Mouse (Mus musculus) urinary bladder, postnatal 36 days (tissue): ENCODE measurements at regions not wholly inside any gene's neighbourhood (a gene's known extent, or its start where the extent isn't known, plus 50 kb on each side); places are given as distances from the start of the nearest gene placed in this dataset.
A peak's percentile ranks its signal among the peaks of the same experiment; 100 is the strongest.

Experiments used
- DNase-seq, 2 experiments: peaks; one replicate each; pipeline ENCODE4 v3.0.0; 2022; ENCODE audit warnings: low spot score in 2 of 2, mixed read lengths in 1 of 2

DNA sequence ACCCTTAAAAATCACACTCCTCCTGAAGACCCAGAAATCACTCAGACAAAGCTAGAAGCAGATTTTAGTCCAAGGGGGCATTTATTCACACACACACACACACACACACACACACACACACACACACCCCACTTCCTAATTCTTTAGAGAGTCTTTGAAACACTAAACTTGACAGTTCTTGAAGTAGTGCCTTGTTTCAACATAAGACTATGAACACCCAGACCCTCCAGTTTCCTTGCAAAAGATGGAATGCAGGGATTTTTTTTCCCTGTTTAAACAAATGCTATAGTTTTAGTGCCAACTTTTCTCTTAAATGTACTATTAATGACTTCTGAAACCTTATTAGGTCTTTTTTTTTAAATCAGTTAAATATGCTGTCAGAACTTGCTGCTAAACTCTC, 279.2 kb upstream of the Fat1 start:
- no peak for DNase-seq

- DNase-seq = no peak
Measured at GRCm38 (mm10) chr8:44656470-44656869, 278.8 kb upstream of the Fat1 start.

DNA sequence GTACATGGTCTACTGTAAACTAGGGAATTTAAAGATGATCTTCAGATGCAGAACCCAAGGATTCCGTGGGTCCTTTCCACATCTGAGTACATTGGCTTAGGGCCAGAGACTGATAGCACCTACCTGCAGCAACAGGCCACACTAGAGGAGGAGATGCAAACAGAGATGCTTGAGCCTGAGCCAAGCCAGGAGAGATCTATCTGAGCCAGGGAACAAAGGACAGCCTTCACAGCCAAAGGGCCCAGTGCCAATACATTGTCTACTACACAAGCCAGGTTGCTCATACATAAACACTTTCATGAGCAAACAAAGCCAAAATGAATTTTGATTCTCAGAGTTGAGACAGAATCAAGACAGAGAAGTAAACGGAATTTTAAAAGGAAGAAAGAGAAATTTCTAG, 273.6 kb upstream of the Fat1 start:
- peak; percentile 14 to 15 for DNase-seq

- DNase-seq = no peak
Measured at GRCm38 (mm10) chr8:44687126-44687525, 248.1 kb upstream of the Fat1 start.

GRCm38 (mm10) chr8:44689837-44690592, 245.2 kb upstream of the Fat1 start:
- no peak for DNase-seq

- DNase-seq = no peak
Measured at GRCm38 (mm10) chr8:44690593-44690950, 244.7 kb upstream of the Fat1 start.

GRCm38 (mm10) chr8:44691140-44691539, 244.1 kb upstream of the Fat1 start:
- DNase-seq = no peak

DNA sequence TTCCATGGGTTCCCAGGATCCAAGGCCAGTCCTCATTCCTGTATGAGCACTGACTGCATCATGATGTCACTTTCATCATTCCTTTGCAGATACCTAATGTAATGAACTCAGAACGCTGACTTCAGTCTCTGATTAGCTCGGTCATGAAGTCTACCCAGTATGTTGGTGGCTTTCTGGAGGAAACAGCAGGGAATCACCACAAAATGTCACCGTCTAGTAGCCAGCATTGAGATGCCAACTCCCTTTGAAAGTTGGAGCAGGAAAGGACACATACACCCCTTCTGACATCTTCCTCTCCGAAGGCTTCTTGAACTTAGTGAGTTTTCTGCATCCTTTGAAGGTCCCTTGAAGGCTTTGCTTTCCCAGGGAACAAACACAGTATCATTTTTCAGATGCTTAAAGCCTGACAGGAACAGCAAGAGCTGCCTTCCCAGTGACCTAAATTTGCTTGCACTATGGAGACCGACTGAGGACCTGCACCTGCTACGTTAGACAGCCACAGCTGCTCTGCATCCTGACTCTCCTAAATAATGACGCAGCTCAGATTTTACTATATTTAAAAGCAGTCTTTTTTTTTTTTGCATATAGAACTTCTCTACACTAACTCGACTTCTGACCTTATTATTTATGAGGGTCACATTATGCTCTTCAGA, 243.1 kb upstream of the Fat1 start:
- no peak for DNase-seq

GRCm38 (mm10) chr8:44694861-44695260, 240.4 kb upstream of the Fat1 start:
- no peak for DNase-seq

DNA sequence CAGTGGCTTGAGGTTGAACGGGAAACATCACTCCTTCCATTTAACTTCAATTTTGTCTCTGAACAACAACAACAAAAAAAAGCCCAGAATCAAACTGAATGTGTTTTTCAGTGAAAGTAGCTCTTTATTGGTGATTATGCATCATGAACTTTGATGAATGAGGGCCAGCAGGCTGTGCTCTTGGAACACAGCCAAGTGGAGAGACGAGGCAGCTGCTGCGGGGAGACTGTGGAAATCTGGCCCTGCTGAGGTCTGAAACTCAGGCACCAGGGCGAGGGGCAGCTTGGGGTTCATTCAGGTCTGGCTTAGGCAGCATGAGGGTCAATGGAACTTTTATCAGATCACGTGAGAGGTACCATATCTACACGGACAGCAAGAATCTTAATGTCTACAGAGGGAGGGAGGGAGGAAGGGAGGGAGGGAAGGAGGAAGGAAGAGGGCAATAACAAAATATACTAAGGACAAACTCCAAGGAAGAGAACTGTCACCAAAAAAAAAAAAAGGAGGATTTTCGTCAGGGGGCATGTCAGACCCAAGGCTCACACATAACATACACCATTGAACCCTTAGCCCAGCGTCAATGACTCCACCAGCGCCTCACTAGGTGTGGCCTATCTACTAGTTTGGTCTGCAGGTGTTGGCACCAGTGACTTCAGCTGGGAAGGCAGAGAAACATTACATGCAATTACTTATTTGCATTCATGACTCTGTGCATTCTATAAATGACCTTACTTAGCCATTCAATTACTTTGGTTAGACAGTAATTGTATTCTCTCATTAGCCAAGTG, 239.0 kb upstream of the Fat1 start:
- DNase-seq = peak in 1 of 2 experiments; percentile 21

DNA sequence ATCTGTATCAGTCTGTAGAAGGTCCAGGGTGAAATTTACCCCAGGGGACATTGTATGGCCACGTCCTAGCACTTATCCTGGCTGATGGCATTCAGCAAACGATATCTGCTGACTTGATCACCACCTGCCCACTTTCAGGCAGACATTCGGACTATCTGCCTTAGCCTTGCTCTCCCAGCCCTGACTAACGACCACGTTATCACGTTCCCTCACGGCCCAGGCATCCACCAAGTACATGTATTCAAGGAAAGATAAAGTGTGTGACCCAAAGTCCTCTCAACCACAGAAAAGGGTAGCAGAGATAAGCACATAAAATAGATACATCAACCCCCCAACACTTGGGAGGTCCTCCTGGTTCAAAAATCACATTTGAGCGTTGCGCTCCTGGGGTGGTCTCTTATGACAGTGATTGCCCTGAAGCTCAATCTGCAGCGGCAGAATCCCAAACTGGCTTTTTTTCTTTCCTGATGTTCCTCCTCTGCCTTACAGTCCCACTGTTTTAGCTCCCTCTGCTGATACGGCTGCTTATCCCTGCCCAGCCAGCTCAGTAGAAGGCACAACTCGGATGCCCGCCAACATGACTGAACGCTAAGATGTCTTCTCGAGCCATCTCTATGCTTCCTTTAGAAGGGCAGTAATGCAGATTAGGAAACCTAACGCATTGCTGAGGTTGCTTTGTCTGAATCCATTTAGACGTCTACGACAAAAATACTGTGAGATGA, 235.7 kb upstream of the Fat1 start:
- DNase-seq = no peak

GRCm38 (mm10) chr8:44704595-44705265, 230.5 kb upstream of the Fat1 start:
- no peak for DNase-seq

GRCm38 (mm10) chr8:44708659-44709170, 226.5 kb upstream of the Fat1 start:
- DNase-seq = no peak

DNA sequence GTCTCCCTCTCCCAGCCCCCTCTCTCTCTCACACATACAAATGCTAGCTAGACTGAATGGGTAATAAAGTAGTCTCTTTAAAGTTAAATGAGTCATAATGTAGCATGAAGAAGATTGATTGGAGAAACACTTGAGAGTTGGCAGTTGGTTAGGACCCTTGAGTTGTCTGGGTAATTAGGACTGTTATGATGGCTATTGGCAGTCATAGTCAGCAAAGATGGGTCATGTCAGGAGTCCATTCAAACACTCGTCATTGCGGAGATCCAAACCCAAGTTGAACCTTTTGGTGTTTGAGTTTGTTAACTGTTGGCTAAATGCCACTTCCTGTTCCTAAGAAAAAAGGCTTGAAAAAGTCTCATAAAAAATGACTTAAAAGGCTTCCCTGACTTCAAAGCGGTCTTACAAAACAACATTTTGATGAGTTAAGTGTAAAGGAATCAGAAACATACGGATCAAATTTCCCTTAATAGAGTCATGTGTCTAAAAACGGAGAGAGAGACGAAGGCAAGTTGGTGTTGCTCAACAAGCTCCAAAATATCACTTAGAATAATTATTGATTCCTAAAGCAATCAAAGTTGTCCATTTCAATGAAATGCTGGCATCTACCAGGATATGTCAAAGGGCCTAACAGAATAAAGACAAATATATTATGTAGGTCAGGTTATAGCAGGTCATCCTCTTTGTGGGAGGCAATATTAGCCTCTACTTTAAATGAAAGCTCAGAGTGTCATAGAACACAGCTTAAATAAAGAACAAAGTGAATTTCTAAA, 225.9 kb upstream of the Fat1 start:
- DNase-seq = no peak

GRCm38 (mm10) chr8:44734577-44734976, 200.7 kb upstream of the Fat1 start:
- DNase-seq = no peak

GRCm38 (mm10) chr8:44735801-44736200, 199.4 kb upstream of the Fat1 start:
- DNase-seq = no peak

- no peak for DNase-seq
Measured at GRCm38 (mm10) chr8:44743353-44743752, 191.9 kb upstream of the Fat1 start.

- DNase-seq = no peak
Measured at GRCm38 (mm10) chr8:44744991-44745658, 190.1 kb upstream of the Fat1 start.

- no peak for DNase-seq
Measured at GRCm38 (mm10) chr8:44758727-44759126, 176.5 kb upstream of the Fat1 start.

GRCm38 (mm10) chr8:44762731-44763130, 172.5 kb upstream of the Fat1 start:
- DNase-seq = no peak
